8 mouse cellular contexts compared by ENCODE assay signal in genomic region chr8:85481900-85482299, GRCm38 (mm10). TPM values are rescaled to one million over a fixed set of nuclear protein-coding genes. Genes with fewer than 3 reads are reported as not detected.
DNase-seq lines count a peak whose midpoint lies in the region; ATAC-seq and TF ChIP-seq lines count a peak whose summit lies in the region.

No protein-coding gene starts in this region.

- H3K27me3 ChIP-seq in forebrain, embryonic 11.5 days (ENCODE audit: control insufficient read depth, insufficient read depth, low read length) = no peaks in the 10 kb centered on the region
- H3K27me3 ChIP-seq in hindbrain, postnatal 0 days (ENCODE audit: insufficient read depth, low read length) = no peaks in the 10 kb centered on the region
- H3K27me3 ChIP-seq in midbrain, embryonic 16.5 days (ENCODE audit: control insufficient read depth, insufficient read depth, low read depth, low read length) = no peaks in the 10 kb centered on the region

- H3K9me3 ChIP-seq in forebrain, embryonic 11.5 days (ENCODE audit: control insufficient read depth, low read length) = no peaks in the 10 kb centered on the region
- no peaks in the 10 kb centered on the region for H3K9me3 ChIP-seq in hindbrain, postnatal 0 days (ENCODE audit: low read length)
- no peaks in the 10 kb centered on the region for H3K9me3 ChIP-seq in midbrain, embryonic 16.5 days (replicated peaks; ENCODE audit: control insufficient read depth, low read length, poor library complexity, severe bottlenecking)

- no peak overlapping the region for H3K9ac ChIP-seq in forebrain, embryonic 11.5 days (ENCODE audit: low read length)
- H3K9ac ChIP-seq in hindbrain, postnatal 0 days (replicated peaks; ENCODE audit: low read length) = 0 out of 2 replicates have a peak overlapping the region, but pooled peaks have one; percentile 28
- H3K9ac ChIP-seq in midbrain, embryonic 16.5 days (ENCODE audit: low read depth, low read length) = peak overlapping the region; percentile 11; the same call in 1 of the 2 replicates

- no peak overlapping the region for H3K27ac ChIP-seq in forebrain, embryonic 11.5 days (ENCODE audit: low read depth, low read length)
- H3K27ac ChIP-seq in hindbrain, postnatal 0 days = no peak overlapping the region
- H3K27ac ChIP-seq in midbrain, embryonic 16.5 days (ENCODE audit: low read length) = no peak overlapping the region

- H3K4me3 ChIP-seq in forebrain, embryonic 11.5 days (ENCODE audit: low read depth, low read length) = no peak overlapping the region
- H3K4me3 ChIP-seq in hindbrain, postnatal 0 days (ENCODE audit: low read length) = no peak overlapping the region
- no peak overlapping the region for H3K4me3 ChIP-seq in midbrain, embryonic 16.5 days (ENCODE audit: low read depth, low read length)

- H3K36me3 ChIP-seq in forebrain, embryonic 11.5 days (ENCODE audit: control insufficient read depth, insufficient read depth, low read length) = no peaks in the 10 kb centered on the region
- H3K36me3 ChIP-seq in hindbrain, postnatal 0 days (ENCODE audit: insufficient read depth, low read length) = no peaks in the 10 kb centered on the region
- no peaks in the 10 kb centered on the region for H3K36me3 ChIP-seq in midbrain, embryonic 16.5 days (ENCODE audit: control insufficient read depth, insufficient read depth, low read length)

- DNase-seq in right cerebral cortex, adult 18-20 months = peak; percentile 53
- no peak for DNase-seq in right cerebral cortex, postnatal 4 days
- DNase-seq in forebrain, embryonic 11.5 days (ENCODE audit: low spot score) = peak; percentile 60
- peak; percentile 44 for DNase-seq in hindbrain, postnatal 0 days (ENCODE audit: low spot score)
- DNase-seq in liver = peak; percentile 24
- peak; percentile 55 for DNase-seq in thymus, postnatal 0 days (ENCODE audit: low spot score)
- no peak for DNase-seq in adrenal gland, adult 8-10 months

- 32% methylated on average over 10 of the region's 10 CpGs for WGBS in forebrain, embryonic 11.5 days
- WGBS in hindbrain, postnatal 0 days = 20% methylated on average over 10 of the region's 10 CpGs
- WGBS in midbrain, embryonic 16.5 days = 29% methylated on average over 10 of the region's 10 CpGs

- TF ChIP-seq CTCF in hindbrain, postnatal 0 days (IDR thresholded peaks at IDR 0.05; ENCODE audit: low read depth) = peak; percentile 36

- H3K4me1 ChIP-seq in forebrain, embryonic 11.5 days (replicated peaks; ENCODE audit: control insufficient read depth, insufficient read depth, low read length) = 0 out of 2 replicates have a peak, but pooled peaks cover 2% of the 10 kb centered on the region
- no peaks in the 10 kb centered on the region for H3K4me1 ChIP-seq in hindbrain, postnatal 0 days (ENCODE audit: insufficient read depth, low read length)
- H3K4me1 ChIP-seq in midbrain, embryonic 16.5 days (ENCODE audit: control insufficient read depth, insufficient read depth, low read length) = no peaks in the 10 kb centered on the region

- 0 out of 2 replicates have a peak overlapping the region, but pooled peaks have one; percentile 21 for H3K4me2 ChIP-seq in forebrain, embryonic 11.5 days (ENCODE audit: low read depth, low read length, severe bottlenecking)
- peak overlapping the region; percentile 41 for H3K4me2 ChIP-seq in hindbrain, postnatal 0 days (ENCODE audit: low read depth, low read length)
- H3K4me2 ChIP-seq in midbrain, embryonic 16.5 days (ENCODE audit: low read length) = peak overlapping the region; percentile 42

- no peak for ATAC-seq in forebrain, embryonic 11.5 days (replicated peaks; ENCODE audit: low FRiP score)
- ATAC-seq in hindbrain, postnatal 0 days = peak; percentile 79
- peak; percentile 70; the same call in 1 of the 2 replicates for ATAC-seq in midbrain, embryonic 16.5 days

RNA-seq across cellular contexts. Expression of gene Gpt2, which starts 10.5 kb away (rescaled TPM):
- 38.6 and 41.4 TPM in 2 replicates for polyA plus RNA-seq in forebrain, embryonic 11.5 days (2014; fragmentation: Nextera tagmentation; extraction: Ambion mirVana)
- total RNA-seq in hindbrain, postnatal 0 days (2014; rRNA removed) = 99.4 and 107 TPM in 2 replicates
- polyA plus RNA-seq in hindbrain, postnatal 0 days (2015; fragmentation: Nextera tagmentation; extraction: Ambion mirVana) = 43.2 and 46.4 TPM in 2 replicates
- 37.7 and 42.2 TPM in 2 replicates for polyA plus RNA-seq in midbrain, embryonic 16.5 days (2015; fragmentation: Nextera tagmentation; extraction: Ambion mirVana)
- polyA plus RNA-seq in thymus, postnatal 0 days (2015; fragmentation: Nextera tagmentation; extraction: Ambion mirVana) = 5.1 and 5.3 TPM in 2 replicates
- 100 to 1,000 TPM in 2 of 4 experiments, 10 to 100 TPM in 2; 68.2 to 344 (median 173) TPM for total RNA-seq in adrenal gland, adult 8-10 months (2022)

RNA-seq across cellular contexts. Expression of gene 4921524J17Rik, which starts 49.3 kb away (rescaled TPM):
- polyA plus RNA-seq in forebrain, embryonic 11.5 days (2014; fragmentation: Nextera tagmentation; extraction: Ambion mirVana) = 40.1 and 48.2 TPM in 2 replicates
- total RNA-seq in hindbrain, postnatal 0 days (2014; rRNA removed) = 11.6 and 13.6 TPM in 2 replicates
- polyA plus RNA-seq in hindbrain, postnatal 0 days (2015; fragmentation: Nextera tagmentation; extraction: Ambion mirVana) = 43.0 and 47.4 TPM in 2 replicates
- polyA plus RNA-seq in midbrain, embryonic 16.5 days (2015; fragmentation: Nextera tagmentation; extraction: Ambion mirVana) = 46.5 and 48.6 TPM in 2 replicates
- 57.4 and 58.7 TPM in 2 replicates for polyA plus RNA-seq in thymus, postnatal 0 days (2015; fragmentation: Nextera tagmentation; extraction: Ambion mirVana)
- 10 to 100 TPM; 21.4 to 45.0 (median 27.9) TPM for total RNA-seq in adrenal gland, adult 8-10 months (2022)

Comparison
In these comparisons a context has a peak if more than half of its experiments do, and no peak if none do; other contexts are left out.
1. DNase-seq: peak in right cerebral cortex, adult 18-20 months (single experiment), forebrain, embryonic 11.5 days (single experiment), hindbrain, postnatal 0 days (single experiment), liver (single experiment) and thymus, postnatal 0 days (single experiment); none in right cerebral cortex, postnatal 4 days (single experiment) and adrenal gland, adult 8-10 months (single experiment).
2. Peak in every context shown above with its lines, with median percentiles within 50 percentile points of each other: H3K4me2 ChIP-seq.